Mouse (Mus musculus) MEL (cell line): Measurements from ENCODE around the gene Lrp10.

Source experiments
- CTCF ChIP-seq, 3 experiments: IDR thresholded peaks in 2 of 3; conservative IDR thresholded peaks in 1 of 3; 2 replicates each; pipeline ENCODE4 v1.5.1; 2011 to 2012; ENCODE audit warnings: low read length in 3 of 3, low read depth in 2 of 3, mild to moderate bottlenecking in 2 of 3, improper control_type of control experiment in 1 of 3, inconsistent platforms in 1 of 3, mixed read lengths in 1 of 3, moderate library complexity in 1 of 3; ENCODE audit not compliant: control insufficient read depth in 1 of 3, insufficient read depth in 1 of 3, poor library complexity in 1 of 3, severe bottlenecking in 1 of 3
- ELF1 ChIP-seq: IDR thresholded peaks from 2 replicates; pipeline ENCODE4 v1.6.1; 2014; ENCODE audit warnings: low read depth, mild to moderate bottlenecking, inconsistent platforms, low read length, improper control_type of control experiment, moderate library complexity
- HCFC1 ChIP-seq: IDR thresholded peaks from 2 replicates; pipeline ENCODE4 v1.6.1; 2012; ENCODE audit warnings: low read depth, mild to moderate bottlenecking, inconsistent platforms, low read length, improper control_type of control experiment, moderate library complexity
- POLR2A ChIP-seq, 2 experiments: IDR thresholded peaks; 2 replicates each; pipeline ENCODE4 v1.6.1; 2011 to 2012; ENCODE audit warnings: low read length in 2 of 2, mild to moderate bottlenecking in 2 of 2, control low read depth in 1 of 2, improper control_type of control experiment in 1 of 2, low read depth in 1 of 2, moderate library complexity in 1 of 2; ENCODE audit not compliant: control insufficient read depth in 1 of 2, insufficient read depth in 1 of 2, poor library complexity in 1 of 2
- USF2 ChIP-seq, 2 experiments: IDR thresholded peaks; 2 replicates each; pipeline ENCODE4 v1.6.1; 2011 to 2012; ENCODE audit warnings: improper control_type of control experiment in 2 of 2, low read length in 2 of 2, borderline replicate concordance in 1 of 2, inconsistent platforms in 1 of 2, low read depth in 1 of 2, mild to moderate bottlenecking in 1 of 2; ENCODE audit not compliant: insufficient read depth in 1 of 2

- TF ChIP-seq CTCF (IDR thresholded peaks at IDR 0.05 in 2 of 3, conservative IDR thresholded peaks at IDR 0.05 in 1 of 3; ENCODE audit: control insufficient read depth in 1 of 3, insufficient read depth in 1 of 3, low read depth in 2 of 3, low read length in 3 of 3, poor library complexity in 1 of 3, severe bottlenecking in 1 of 3) (peak; percentile 59 to 99 (median 81); a peak in 5 of 6 replicates), USF2 (IDR thresholded peaks at IDR 0.05; ENCODE audit: borderline replicate concordance in 1 of 2, insufficient read depth in 1 of 2, low read depth in 1 of 2, low read length in 2 of 2) (no peak), ELF1 (no peak), HCFC1 (peak; percentile 68), POLR2A (IDR thresholded peaks at IDR 0.05; ENCODE audit: control insufficient read depth in 1 of 2, insufficient read depth in 1 of 2, low read depth in 1 of 2, low read length in 2 of 2, poor library complexity in 1 of 2) (peak; percentile 78 to 82; a peak in 3 of 4 replicates)
Measured at GRCm38 (mm10) chr14:54417623-54418081, 46.3 kb upstream of the Lrp10 start, which contains the start of gene Slc7a7.
